Mouse (Mus musculus): ENCODE results near the gene Col10a1. TPM values are rescaled to one million over a fixed set of nuclear protein-coding genes. Genes with fewer than 3 reads are reported as not detected.

The Col10a1 gene
- 1 to 10 TPM in 1 of 2 experiments, under 1 TPM in 1; 0.63 to 1.0 TPM for polyA plus RNA-seq (2017; shearing (Covaris generic))

GRCm38 (mm10) chr10:34389681-34390080 is at the start of gene Col10a1:
Gene Col10a1, plus strand, starts transcription at chr10:34389981.

GRCm38 (mm10) chr10:34418204-34418756 is 28.5 kb downstream of the Col10a1 start, which contains the start of gene Nt5dc1:
Gene Nt5dc1, minus strand, starts transcription at chr10:34418552.

Other genes starting within 250 kb of the Col10a1 start
- gene Dse, start 182.3 kb upstream of the Col10a1 start, polyA plus RNA-seq (2017; shearing (Covaris generic)) = 1 to 10 TPM; 1.5 to 2.7 TPM
- gene Tspyl1, start 107.8 kb upstream of the Col10a1 start, polyA plus RNA-seq (2017; shearing (Covaris generic)) = 10 to 100 TPM; 55.1 to 72.8 TPM
- 10 to 100 TPM; 13.4 to 17.6 TPM for gene Tspyl4, start 92.5 kb upstream of the Col10a1 start, polyA plus RNA-seq (2017; shearing (Covaris generic))
- 10 to 100 TPM; 47.6 to 56.6 TPM for gene Nt5dc1, start 28.6 kb downstream of the Col10a1 start, polyA plus RNA-seq (2017; shearing (Covaris generic))
- gene Frk, start 93.4 kb downstream of the Col10a1 start, polyA plus RNA-seq (2017; shearing (Covaris generic)) = not detected

Data from activated CD4-positive, CD25-positive, alpha-beta regulatory T cell (primary cell).